Mouse (Mus musculus): ENCODE results near the gene Arl6.
A peak's percentile ranks its signal among the peaks of the same experiment; 100 is the strongest.

The Arl6 gene

DNA sequence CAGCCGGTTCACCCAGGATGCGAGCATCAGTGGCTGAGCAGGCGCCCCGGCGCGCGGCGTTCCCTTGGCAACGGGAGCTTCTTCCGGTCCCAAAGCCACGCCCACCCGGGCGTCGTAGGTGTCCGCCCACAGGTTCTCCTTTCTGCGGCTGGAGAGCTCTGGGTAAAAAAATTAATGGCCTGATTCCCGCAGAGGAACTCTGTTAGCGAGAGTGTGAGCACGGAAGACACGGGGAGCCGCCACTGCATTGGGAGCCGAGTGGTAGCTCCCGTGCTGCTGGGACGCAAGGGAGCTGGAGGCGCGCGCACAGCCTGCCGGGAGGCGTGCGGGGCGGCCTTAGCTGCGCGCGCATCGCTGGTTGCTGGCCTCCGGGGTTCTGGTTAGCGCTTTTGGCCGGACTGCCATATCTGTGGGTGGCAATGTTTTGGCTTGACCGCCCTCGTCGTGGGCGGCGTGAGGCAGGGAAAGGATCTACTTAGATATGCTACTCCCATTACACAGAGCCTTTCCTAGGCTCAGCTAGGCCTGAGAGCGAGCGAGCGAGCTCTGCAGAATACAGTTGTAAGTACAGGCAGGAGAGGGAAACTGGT, at the start of gene Arl6:
Arl6 (minus strand) TSS at position 290 of the 590 bp plus-strand sequence.
- peak; percentile 96 for DNase-seq (ENCODE audit: low read depth)

DNA sequence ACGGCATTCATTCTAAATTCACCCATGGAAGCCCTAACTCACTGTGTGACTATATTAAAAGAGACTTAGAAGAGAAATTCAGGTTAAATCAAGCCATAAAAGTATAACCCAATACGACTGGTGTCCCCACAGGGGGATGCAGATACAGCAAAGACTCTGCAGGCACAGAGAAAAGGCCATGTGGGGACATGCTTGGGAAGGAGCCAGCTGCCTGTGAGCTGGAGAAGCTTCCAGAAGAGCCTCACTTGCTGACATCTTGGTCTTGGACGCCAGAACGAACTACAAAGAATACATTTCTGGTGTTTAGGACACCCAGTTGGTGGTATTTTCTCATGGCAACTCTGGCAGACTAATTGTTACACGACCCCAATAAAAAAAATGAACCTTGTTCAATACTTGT, 45.9 kb upstream of the Arl6 start:
- DNase-seq (ENCODE audit: low read depth) = no peak

DNA sequence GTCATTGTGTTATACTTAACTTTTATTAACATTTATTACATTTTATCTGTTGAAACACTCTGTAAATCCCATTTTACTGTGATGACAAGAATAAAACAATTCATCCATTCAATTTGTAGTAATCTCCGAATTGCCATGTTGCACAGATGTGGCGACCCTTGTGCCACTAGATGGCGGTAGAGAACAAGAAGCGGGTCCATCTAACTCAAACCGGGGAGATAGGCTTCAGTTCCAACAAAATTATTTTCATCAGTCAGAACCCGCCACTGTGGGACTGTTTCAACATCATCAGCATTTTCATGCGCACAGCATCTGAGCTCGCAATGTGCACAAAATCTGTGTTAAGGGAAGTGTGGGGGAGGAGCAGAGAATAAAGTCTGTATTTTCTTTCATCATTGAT, 44.2 kb upstream of the Arl6 start:
- peak; percentile 69 for DNase-seq (ENCODE audit: low read depth)

DNA sequence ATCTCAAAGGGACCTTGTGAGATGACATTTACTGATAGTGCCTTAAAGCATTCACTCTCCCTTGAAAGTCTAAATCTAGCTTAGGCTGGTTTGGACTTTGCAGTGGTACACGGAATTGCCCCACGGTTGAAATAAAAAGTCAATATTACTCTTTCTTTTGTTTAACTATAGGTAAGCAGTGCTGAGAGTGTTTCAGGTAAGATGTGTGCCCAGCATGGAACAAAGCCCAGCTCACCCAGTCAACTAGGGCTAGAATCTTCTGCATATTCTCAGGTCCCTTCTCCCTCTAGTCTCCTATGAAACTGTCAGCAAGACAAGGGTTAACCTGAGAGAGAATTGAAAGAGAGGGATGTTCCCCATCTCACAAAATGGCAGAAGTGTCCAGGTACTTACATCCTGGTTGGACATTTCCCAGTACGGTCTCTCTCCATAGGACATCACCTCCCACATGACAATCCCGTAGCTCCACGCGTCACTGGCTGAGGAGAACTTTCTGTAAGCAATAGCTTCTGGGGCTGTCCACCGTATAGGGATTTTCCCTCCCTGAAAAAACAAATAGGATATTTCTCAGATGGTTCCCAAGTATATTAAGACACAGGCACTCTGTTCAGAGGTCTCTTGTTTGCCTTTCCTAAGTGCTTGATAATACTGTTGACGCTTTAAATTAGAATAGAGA, 43.2 kb upstream of the Arl6 start:
- no peak for DNase-seq (ENCODE audit: low read depth)

DNA sequence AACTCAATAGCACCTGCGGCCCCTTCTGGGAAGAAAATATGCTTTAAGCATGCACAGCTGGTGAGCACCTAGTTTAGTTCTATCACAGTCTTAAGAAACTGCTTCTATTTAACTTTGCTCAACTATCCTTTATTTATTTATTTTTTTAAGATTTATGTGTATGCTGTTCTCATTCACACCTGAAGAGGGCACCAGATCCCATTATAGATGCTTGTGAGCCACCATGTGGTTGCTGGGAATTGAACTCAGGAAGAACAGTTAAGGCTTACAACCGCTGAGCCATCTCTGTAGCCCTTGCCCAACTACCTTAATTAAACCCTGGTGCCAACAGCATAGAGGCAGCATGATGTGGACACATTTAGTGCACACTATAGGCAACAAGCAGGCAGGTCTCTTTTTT, 27.7 kb upstream of the Arl6 start:
- DNase-seq (ENCODE audit: low read depth) = no peak

DNA sequence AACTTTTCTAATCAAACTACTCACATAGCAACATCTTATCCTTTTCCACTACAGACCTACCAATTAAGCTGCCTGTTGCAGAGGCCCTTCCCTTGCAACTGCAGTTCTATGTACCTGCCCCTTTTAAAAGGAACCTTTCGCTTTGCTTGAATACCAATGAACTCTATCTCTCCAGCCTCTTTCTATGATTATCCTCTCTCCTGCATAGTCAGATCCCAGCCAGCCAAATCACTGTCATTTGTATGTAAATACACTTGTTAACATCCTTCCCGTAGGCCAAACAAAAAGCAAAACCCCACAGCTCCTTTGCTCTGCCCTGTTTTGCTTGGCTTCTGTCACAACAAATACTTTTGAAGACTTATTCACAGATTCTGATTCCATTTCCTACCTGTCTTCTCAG, 4.6 kb upstream of the Arl6 start:
- DNase-seq (ENCODE audit: low read depth) = no peak

DNA sequence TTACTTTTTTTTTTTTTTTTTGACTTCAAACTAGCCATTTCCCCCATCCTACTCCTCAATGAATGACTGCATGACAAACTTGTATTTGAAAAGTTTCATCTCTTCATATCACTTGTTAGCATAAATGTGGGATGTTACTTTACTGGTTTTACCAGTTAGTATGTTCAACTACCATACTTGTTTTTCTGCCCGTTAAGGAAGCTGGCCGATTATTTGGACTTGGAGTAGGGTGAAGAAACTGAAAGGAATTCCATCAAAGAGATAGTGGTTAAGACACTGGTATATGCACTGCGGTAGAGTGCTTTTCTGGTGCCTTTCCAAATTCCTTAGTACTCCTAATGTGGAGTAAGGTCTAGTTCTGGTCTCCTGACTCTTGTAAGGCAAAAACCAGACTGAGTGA, 794 bp upstream of the Arl6 start:
- no peak for DNase-seq (ENCODE audit: low read depth)

DNA sequence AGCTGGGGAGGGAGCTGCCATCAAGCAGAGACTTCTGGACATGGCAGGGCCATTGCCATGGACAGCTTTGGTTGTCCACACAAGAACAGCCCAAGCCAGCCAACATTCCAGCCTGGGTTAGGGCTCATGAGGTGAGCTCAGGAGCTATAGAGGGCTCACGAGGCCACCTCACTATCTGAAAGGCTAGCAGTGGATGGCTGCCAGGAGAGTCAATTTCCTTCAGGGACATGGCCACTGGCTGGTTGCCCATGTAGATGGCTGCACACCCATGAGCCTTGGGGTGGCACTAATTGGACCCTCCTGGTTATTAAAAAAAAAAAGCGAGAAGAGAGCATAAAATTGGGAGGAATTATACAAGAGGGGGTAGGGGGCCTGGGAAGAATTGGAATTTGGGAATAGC, 4.6 kb downstream of the Arl6 start:
- no peak for DNase-seq (ENCODE audit: low read depth)

DNA sequence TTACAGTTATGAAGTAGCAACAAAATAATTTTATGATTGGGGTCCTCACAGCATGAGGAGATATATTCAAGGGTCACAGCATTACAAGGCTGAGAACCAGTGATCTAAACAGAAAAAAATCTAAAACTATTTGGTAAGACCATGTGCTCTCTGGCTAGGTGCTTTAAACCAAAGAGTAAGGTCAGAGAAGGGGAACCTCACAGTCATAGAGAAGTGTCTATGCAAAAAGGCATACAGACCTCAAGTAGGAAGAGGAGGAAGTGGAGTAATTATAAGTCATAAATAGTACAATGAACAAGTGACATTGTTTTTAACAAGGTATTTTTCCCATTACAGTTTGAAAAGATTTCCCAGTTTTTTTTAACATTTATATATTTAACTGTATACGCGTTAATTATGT, 17.6 kb downstream of the Arl6 start:
- DNase-seq (ENCODE audit: low read depth) = no peak

DNA sequence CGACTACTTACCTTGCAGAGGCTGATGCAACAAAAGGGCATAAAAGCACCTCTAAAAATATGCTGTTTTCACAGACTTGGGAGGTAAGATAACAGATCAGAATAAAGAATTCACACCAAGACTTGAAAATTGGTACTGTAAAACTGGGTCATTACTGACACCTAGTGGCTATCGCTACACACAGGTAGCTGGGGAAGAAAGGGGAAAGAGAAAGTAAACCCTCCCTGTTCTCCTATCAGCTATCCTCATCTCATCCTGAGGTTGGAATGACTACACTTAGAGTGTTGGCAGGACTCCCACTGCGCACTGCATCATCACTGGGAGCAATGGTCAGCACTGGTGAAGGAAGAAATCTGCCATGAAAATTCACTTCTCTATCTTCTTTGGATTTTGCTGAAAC, 22.0 kb downstream of the Arl6 start:
- DNase-seq (ENCODE audit: low read depth) = peak; percentile 80

DNA sequence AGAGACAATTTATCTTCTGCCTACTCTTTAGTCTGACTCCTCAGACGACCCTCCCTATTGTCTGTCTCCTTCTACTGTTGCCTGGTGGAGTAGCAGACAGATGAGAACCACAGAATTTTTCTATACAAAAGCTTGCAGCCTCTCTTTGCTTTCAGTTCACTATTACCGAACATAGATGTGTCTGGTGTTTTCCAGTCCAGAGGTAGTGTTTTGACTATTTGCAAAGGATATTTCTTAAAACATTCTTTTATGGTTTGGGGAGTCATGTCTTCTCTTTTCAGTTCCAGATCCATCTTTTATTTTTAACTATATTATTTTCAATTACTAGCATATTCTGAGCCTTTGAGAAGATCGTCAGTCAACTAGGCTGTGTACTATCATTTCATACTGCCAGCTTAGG, 23.5 kb downstream of the Arl6 start:
- no peak for DNase-seq (ENCODE audit: low read depth)

DNA sequence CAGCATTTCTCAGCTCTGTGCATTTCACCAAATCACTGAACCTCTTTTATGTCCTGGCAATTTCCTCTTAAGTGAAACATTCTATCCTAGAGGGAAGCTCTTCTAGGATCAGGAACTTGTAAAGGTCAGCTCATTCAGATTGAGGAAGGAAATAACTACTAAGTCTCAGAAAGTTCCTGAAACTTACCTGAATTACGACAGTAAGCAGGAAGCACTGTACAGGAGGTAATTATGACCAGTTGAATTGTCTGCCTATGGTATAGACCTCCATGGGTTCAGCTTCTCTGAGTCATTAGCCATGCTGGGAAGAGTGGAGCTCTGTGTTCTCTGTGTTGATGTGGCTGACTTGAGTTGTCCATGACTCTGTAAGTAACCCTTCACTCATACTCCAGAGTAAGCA, 28.4 kb downstream of the Arl6 start:
- no peak for DNase-seq (ENCODE audit: low read depth)

DNA sequence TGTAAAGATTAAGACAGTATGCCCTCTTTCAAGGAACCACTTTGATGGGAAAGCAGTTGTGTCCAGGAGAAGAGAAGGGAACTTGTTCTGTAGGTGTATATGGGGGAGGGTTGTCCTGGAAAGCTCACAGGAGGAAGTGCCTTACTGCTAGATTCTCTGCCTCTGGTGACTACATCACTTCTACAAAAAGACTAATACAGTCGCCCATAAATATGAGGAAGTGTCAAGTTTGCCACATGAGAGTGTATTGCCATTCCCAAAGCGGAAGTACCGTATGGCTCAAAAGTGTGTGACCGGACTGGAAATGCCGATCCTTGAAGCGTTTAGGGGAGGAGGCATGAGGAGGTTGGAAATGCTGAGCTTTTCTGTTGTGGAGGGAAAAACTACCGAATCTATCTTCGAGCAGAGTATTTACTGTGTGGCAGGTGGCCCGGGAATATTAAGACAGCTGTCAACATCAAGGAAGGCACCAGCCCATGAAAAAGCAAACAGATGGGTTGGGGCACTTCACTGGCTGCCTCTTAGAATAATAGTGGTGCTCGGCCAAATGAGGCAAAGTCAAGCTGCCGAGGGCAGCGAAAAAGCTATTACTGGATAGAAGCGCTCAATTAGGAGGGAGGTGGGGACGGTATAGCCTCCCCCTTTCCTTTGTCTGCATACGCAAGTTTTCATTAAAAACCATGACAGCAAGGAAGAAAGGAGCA, 35.0 kb downstream of the Arl6 start:
- no peak for DNase-seq (ENCODE audit: low read depth)

DNA sequence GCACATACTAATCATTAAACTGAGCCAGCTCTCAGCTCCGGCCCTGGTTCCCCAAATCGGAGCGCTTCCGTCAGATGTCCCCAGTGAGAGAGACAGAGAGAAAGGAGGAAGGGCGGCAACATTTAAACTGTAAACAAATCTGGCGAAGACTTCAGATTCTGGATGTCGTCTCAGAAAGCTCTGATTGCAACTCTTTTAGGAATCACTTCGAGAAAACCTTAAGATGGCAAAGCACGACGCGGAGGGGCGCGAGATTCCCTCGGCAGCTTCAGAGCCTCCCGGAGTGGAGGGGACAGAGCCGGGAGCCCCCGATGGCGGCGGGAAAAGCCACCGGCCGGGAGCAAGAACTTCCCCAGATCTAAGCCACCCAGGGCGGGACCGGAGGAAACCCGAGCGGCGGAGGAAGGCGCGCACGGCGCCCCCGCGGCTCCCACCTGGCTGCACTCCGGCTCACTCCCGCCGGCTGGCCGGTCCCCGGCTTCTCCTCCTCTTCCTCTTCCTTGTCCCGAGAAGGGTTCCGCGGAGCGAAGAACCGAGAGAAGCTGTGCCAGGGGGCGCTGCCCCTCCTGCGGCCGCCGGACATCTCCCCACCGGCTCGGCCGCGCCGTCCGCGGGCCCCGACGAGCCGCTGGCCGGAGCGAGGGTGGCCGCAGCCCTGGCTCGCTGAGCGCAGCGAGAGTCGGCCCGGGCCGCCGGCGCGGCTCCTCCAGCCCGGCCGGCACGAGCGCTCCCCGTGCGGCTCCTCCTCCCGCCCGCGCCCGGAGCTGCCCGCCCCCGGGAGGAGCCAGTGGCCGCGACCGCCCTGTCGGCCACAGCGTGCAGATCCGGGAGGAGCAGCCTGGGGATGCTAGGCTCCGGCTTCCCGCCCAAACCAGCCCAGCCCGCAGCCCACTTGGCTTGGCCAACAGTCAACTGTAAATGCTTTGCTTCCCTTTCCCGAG, 38.6 kb downstream of the Arl6 start, which contains the start of gene Crybg3:
Crybg3 (minus strand) TSS at position 669 of the 941 bp plus-strand sequence.
- peak; percentile 71 for DNase-seq (ENCODE audit: low read depth)

DNA sequence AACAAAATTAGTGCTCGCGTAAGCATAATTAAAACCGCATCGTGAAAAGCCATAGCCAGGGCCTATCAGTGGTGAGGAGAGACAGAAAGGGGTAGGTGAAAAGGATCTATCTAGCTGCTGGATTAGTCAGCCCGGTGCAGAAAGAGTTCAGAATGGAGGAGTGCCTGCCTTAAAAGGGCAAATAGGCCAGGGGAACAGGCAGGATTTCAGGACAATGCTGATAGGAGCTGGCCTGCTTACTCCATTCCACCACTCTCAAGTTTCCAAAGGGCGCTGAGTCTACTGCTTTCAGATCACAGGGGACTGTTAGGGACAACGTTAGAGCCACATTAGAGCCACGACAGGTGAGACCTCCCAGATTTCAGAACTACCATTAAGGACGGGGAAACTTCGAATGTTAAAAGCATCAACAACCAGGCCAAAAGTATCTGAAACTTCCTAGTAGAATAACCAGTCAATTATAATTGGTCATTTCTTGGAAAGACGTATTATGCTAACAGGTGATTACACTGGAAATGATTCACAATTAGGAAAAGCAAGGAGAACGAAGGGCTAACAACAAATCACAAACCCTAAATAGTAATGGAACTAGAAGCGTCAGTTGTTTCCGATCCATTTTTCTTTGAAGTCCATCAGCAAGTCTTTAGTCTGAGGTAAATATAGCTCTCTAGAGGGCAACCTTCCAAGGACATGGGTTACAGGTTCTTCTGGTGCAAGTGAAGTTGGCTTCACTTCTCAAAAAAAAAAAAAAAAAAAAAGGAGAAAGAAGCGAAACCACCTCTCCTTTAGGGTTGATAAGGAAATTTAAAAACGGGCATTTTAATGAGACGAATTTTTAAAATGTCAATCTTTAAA, 39.6 kb downstream of the Arl6 start:
- DNase-seq (ENCODE audit: low read depth) = peak; percentile 20

DNA sequence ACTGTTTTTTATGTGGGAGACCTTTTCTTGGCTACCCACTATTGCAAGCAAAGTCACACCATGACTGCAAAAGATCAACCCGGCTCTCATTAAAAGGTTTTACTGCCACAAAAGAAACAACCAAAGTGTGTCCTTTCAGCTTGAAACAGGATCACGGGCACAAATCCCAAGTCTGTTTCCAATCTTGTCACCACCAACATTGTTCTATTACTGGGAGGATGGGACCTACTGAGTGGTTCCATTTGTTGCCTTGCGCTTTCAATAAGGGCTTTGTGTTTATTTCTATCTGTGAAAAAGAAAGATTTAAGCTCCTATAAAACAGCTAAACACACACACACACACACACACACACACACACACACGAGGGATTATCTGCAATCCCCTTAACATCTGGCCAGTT, 40.2 kb downstream of the Arl6 start:
- DNase-seq (ENCODE audit: low read depth) = no peak

DNA sequence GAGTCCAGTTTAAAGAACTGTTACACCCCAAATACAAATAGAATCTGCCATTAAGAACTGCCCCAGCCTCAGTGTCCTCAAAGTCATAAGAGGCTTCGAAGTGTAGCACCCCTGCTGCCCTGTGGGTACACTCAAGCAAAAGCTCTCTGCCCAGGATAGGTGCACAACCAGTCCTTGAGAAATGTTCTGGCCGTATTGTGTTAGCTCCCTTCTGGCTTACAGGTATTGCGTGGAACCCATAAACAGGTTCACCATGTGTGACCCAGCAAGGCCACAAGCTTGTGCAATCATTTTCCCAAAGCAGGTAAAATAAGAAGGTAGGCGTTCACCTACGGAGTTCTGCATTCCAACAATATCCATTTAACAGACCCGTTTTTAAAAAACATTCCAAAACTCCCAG, 41.9 kb downstream of the Arl6 start:
- no peak for DNase-seq (ENCODE audit: low read depth)

DNA sequence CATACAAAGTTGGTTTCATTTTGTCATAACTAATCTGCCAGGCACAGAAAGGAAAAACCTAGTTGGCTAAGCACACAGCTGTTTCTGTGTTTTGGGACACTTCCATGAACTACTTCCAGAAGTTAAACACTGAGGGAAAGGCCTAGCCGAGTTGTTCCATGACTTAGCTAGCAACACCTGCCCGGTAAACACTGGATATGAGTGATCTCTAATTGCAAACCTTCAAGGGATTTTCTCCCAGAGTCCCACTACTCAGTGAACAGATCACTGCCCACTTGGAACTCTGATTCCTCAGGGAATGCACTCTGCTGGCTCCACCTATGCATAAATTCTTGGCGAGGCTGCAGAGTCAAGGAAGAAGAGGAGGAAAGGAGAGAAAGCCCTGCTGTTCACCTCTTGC, 44.5 kb downstream of the Arl6 start:
- DNase-seq (ENCODE audit: low read depth) = no peak

DNA sequence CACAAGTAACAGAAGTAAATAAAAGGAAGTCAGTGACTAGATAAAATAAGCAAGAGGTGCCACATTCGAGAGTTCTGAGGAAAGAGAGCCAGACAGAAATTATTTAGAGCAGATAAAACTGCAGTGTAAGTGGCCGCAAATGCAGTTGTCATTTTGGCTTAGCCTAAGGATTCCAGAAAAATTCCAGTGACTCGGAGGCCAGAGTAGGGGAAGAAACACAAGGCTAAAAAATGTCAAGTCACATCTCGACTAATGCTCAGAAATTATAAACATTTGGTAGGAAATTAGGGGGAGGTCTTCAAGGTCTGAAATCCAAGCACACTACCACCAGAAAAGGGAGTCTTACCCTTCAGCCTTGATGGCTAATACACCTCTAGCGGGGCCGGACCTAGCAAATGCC, 48.4 kb downstream of the Arl6 start:
- DNase-seq (ENCODE audit: low read depth) = no peak

DNA sequence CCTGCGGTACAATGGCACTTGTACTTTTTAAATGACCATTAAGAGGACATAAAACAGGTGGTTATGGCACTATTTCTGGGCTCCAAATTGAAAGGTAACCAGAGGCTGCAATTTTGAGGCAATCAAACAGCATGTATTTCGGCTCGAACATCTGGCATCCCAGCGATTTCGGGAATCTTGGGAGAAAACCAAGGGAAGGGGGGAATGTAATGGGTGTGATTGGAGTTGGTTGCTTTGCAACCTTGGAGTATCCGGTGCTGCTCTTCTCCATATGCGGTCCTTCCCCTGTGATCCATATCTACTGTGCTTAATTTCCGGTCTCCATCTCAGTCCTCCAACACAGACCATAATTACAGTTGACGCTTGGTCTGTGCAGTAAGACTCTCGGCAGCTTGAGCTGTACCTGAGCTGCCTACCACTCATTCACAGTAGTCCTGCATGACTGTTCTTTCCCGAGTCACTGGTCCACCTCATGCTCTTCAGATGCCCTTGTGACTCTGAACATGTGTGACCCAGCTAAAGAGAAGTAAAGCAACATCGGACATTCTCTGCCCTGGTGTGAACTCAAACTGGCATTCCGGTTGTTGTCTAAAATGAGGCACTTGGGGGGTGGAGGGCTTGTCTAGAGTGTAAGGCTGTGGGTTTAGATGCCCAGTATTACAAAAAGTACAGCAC, 50.7 kb downstream of the Arl6 start:
- no peak for DNase-seq (ENCODE audit: low read depth)

DNA sequence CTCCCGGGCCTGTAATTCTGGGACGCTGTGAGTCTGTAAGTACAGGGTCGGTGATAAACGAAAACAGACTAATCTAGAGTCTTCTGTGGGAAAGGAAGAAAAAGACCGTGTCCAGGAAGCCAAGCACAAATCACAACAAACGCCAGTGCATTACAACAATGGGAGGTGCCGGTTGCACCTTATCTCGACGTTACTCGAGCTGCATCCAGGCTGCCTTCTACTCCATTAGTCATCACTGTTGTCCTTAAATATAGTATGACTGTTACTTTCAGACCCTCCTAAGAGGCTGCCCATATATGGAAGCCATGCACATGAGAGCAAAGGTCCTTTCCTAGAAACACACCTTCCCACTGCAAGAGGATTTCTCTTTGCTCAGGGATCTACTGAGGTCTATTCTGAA, 51.4 kb downstream of the Arl6 start:
- DNase-seq (ENCODE audit: low read depth) = no peak
